Mouse (Mus musculus): ENCODE results near the gene Itgb3bp. TPM values are rescaled to one million over a fixed set of nuclear protein-coding genes. Genes with fewer than 3 reads are reported as not detected.

Gene Itgb3bp
- polyA plus RNA-seq, 1 experiment from 2014 or later, result 36.0 TPM

DNA sequence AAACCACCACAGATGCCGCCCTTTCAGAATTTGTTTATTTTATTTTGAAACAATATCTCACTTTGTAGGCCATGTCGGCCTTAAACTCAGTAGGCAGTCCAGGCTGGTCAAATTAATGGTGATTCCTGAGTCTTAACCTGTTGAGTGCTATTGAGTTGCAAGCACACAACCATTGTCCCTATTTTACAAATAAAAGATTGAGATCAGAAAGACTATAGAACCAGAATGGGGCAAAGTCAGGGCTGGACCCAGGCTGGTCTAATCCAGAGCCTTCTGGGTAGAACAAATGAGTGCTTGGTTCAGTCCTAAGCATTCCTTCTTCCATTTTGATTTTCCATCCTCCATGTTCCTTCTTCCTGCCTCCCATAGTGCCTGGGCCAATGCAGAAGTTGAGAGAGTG is 16.9 kb upstream of the Itgb3bp start:
- no peaks in the 10 kb centered on the region for H3K9me3 ChIP-seq (ENCODE audit: control insufficient read depth, low read length)
- no peak overlapping the region for H3K27ac ChIP-seq (replicated peaks in 1 of 2; ENCODE audit: control insufficient read depth in 1 of 2, insufficient read depth in 1 of 2, low read depth in 2 of 2, low read length in 2 of 2)
- 92% methylated on average over 2 of the region's 2 CpGs for WGBS
- no peak overlapping the region for H3K4me2 ChIP-seq (ENCODE audit: low read length)
- peaks cover 1% of the 10 kb centered on the region; the same call in 1 of the 2 replicates for H3K36me3 ChIP-seq (ENCODE audit: control insufficient read depth, insufficient read depth, low read length)
- no peak overlapping the region for H3K4me3 ChIP-seq (ENCODE audit: control insufficient read depth in 1 of 2, insufficient read depth in 1 of 2, low read depth in 1 of 2, low read length in 2 of 2)
- no peaks in the 10 kb centered on the region for H3K27me3 ChIP-seq (ENCODE audit: control insufficient read depth, insufficient read depth, low read length)
- H3K4me1 ChIP-seq (ENCODE audit: control insufficient read depth in 2 of 2, insufficient read depth in 2 of 2, low read length in 2 of 2), result peaks cover 5 to 10% of the 10 kb centered on the region in 2 experiments; a peak in 3 of 4 replicates
- no peak overlapping the region for H3K9ac ChIP-seq (ENCODE audit: low read length)
- ATAC-seq (ENCODE audit: insufficient number of reproducible peaks, insufficient read depth, low FRiP score, low read depth), result no peak

DNA sequence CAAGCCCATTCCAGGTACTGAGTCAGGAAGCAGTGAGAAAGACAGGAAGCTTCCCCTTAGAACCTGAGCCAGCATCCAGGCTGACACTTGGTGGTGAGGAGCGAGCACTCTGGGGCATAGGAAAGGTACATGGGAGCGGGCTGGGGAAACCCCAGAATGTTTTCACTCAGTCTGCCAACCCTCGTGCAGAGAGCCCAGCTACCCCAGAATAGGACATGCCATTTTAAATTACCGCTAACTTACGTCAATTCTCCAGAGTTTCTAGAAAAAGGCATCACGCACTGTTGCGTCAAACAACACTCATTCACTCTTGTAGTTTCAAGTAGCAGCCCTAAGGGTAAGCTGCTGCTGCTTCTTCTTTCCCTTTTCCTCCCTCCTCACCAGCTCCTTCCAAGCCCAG is 15.4 kb upstream of the Itgb3bp start:
- 85% methylated on average over 7 of the region's 7 CpGs for WGBS
- Histone ChIP-seq H3K9ac (ENCODE audit: low read length) (no peak overlapping the region), H3K36me3 (ENCODE audit: control insufficient read depth, insufficient read depth, low read length) (no peaks in the 10 kb centered on the region; the same call in 1 of the 2 replicates), H3K4me2 (ENCODE audit: low read length) (no peak overlapping the region), H3K27ac (replicated peaks in 1 of 2; ENCODE audit: control insufficient read depth in 1 of 2, insufficient read depth in 1 of 2, low read depth in 2 of 2, low read length in 2 of 2) (no peak overlapping the region), H3K9me3 (ENCODE audit: control insufficient read depth, low read length) (no peaks in the 10 kb centered on the region), H3K4me1 (ENCODE audit: control insufficient read depth in 2 of 2, insufficient read depth in 2 of 2, low read length in 2 of 2) (peaks cover 7 to 21% of the 10 kb centered on the region in 2 experiments), H3K27me3 (ENCODE audit: control insufficient read depth, insufficient read depth, low read length) (no peaks in the 10 kb centered on the region), H3K4me3 (ENCODE audit: control insufficient read depth in 1 of 2, insufficient read depth in 1 of 2, low read depth in 1 of 2, low read length in 2 of 2) (no peak overlapping the region)
- no peak for ATAC-seq (ENCODE audit: insufficient number of reproducible peaks, insufficient read depth, low FRiP score, low read depth)

DNA sequence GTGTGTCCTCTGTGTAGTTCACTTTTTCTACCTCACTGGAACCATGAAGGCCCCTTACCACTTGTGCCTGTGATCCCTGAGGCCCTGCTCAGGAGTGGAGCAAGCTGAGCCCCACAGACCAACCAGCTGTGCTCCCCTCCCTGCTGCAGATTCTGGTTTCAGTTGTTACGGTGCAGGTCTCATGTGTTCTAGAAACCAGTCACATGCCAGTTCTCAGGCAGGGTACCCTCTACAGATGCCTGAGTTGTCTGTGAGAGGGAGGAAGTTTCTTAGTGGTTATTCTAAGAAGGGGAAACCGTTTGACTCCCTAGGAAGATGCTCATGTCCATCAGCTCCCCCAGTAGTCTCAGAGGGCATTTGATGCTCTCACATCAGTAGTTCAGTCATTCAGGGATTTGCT is 15.0 kb upstream of the Itgb3bp start:
- H3K9me3 ChIP-seq (ENCODE audit: control insufficient read depth, low read length), result no peaks in the 10 kb centered on the region
- no peak overlapping the region for H3K4me2 ChIP-seq (ENCODE audit: low read length)
- no peak overlapping the region for H3K4me3 ChIP-seq (ENCODE audit: control insufficient read depth in 1 of 2, insufficient read depth in 1 of 2, low read depth in 1 of 2, low read length in 2 of 2)
- no peaks in the 10 kb centered on the region; the same call in 1 of the 2 replicates for H3K36me3 ChIP-seq (ENCODE audit: control insufficient read depth, insufficient read depth, low read length)
- H3K9ac ChIP-seq (ENCODE audit: low read length), result no peak overlapping the region
- no peaks in the 10 kb centered on the region for H3K27me3 ChIP-seq (ENCODE audit: control insufficient read depth, insufficient read depth, low read length)
- WGBS, result 79% methylated on average over 2 of the region's 2 CpGs
- no peak for ATAC-seq (ENCODE audit: insufficient number of reproducible peaks, insufficient read depth, low FRiP score, low read depth)
- H3K27ac ChIP-seq (replicated peaks in 1 of 2; ENCODE audit: control insufficient read depth in 1 of 2, insufficient read depth in 1 of 2, low read depth in 2 of 2, low read length in 2 of 2), result no peak overlapping the region
- H3K4me1 ChIP-seq (ENCODE audit: control insufficient read depth in 2 of 2, insufficient read depth in 2 of 2, low read length in 2 of 2), result peaks cover 8 to 25% of the 10 kb centered on the region in 2 experiments

DNA sequence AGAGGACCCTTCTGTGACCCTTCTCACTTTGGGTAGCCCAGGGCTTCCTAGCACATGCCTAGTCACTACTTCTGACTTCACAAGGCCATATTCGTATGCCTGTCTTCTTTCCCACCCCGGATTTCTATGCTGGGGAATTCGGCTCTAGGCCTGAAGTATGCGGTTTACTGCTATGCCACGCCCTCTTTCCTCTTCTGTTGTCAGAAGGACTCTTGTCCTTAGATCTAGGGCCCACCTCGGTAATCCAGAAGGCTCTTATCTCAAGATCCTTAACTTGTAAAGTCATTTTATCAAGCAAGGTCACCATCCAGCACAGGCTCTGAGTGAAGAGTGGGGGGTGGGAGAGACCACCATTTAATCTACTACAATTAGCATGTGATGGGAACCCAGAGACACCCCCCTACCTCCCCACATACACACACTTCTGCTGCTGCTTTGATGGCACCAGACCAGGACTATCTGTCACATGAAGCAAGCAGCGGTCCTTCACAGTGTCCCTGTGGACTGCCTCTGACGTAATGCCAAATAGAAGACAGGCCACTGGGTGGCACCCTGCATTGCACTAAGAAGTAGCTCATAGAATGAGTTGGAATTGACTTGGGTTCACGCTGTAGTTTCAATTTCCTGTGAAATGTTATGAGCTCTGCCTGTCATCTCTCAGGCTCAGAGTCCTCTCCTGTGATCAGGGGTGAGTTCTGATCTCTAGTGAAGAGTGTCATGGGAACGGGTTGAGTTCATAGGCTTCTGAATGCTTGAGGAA is 12.2 kb upstream of the Itgb3bp start:
- no peak for ATAC-seq (ENCODE audit: insufficient number of reproducible peaks, insufficient read depth, low FRiP score, low read depth)
- Histone ChIP-seq H3K27me3 (ENCODE audit: control insufficient read depth, insufficient read depth, low read length) (no peaks in the 10 kb centered on the region), H3K4me3 (ENCODE audit: control insufficient read depth in 1 of 2, insufficient read depth in 1 of 2, low read depth in 1 of 2, low read length in 2 of 2) (no peak overlapping the region), H3K4me2 (ENCODE audit: low read length) (no peak overlapping the region), H3K9me3 (ENCODE audit: control insufficient read depth, low read length) (no peaks in the 10 kb centered on the region), H3K36me3 (ENCODE audit: control insufficient read depth, insufficient read depth, low read length) (peaks cover 6% of the 10 kb centered on the region), H3K4me1 (ENCODE audit: control insufficient read depth in 2 of 2, insufficient read depth in 2 of 2, low read length in 2 of 2) (peaks cover 14 to 29% of the 10 kb centered on the region in 2 experiments), H3K27ac (replicated peaks in 1 of 2; ENCODE audit: control insufficient read depth in 1 of 2, insufficient read depth in 1 of 2, low read depth in 2 of 2, low read length in 2 of 2) (no peak overlapping the region; a peak in 1 of 4 replicates), H3K9ac (ENCODE audit: low read length) (no peak overlapping the region)
- 47% methylated on average over 10 of the region's 10 CpGs for WGBS

DNA sequence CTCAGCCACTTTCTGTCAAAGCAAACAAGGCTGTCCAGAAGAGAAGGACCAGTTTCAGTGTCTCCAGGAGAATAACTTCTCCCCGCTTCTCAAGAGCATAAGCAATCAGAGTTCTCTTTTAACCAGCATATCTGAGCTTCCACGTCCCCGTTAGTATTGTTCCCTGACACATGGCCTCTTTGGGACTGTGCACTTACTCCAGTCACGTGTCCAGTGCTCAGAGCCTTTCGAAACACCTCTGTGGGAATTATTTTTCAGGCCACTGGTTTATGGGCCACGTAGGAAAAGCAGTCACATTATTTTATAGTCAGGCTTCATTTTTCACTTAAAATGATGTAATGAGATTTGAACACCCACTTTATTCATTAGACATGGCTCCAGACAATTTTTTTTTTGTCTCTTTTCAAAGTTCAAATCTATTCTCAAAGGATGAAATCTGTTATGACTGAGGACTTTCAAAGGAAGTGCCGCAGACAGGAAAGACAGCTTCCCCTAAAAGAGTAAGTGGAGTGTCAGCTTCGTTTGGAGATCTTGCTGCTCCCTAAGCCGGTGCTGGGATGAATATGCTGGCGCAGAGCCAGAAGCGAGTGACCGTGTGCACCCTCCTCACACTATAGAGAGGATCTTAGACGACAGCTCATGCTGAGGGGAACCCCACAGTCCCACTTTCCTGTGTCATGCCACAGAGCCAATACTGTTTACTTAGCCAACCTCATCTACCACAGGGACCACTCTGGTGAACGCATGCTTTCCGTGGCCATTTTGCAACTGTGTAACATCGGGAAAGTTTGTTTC is 10.3 kb upstream of the Itgb3bp start:
- H3K36me3 ChIP-seq (ENCODE audit: control insufficient read depth, insufficient read depth, low read length), result peaks cover 23% of the 10 kb centered on the region
- ATAC-seq (ENCODE audit: insufficient number of reproducible peaks, insufficient read depth, low FRiP score, low read depth), result no peak
- WGBS, result 44% methylated on average over 16 of the region's 16 CpGs
- no peak overlapping the region for H3K4me2 ChIP-seq (ENCODE audit: low read length)
- H3K9me3 ChIP-seq (ENCODE audit: control insufficient read depth, low read length), result no peaks in the 10 kb centered on the region
- peaks cover 14 to 29% of the 10 kb centered on the region in 2 experiments for H3K4me1 ChIP-seq (ENCODE audit: control insufficient read depth in 2 of 2, insufficient read depth in 2 of 2, low read length in 2 of 2)
- H3K4me3 ChIP-seq (ENCODE audit: control insufficient read depth in 1 of 2, insufficient read depth in 1 of 2, low read depth in 1 of 2, low read length in 2 of 2), result no peak overlapping the region
- H3K9ac ChIP-seq (ENCODE audit: low read length), result no peak overlapping the region
- H3K27ac ChIP-seq (replicated peaks in 1 of 2; ENCODE audit: control insufficient read depth in 1 of 2, insufficient read depth in 1 of 2, low read depth in 2 of 2, low read length in 2 of 2), result peak overlapping the region; percentile 19 to 27; a peak in 3 of 4 replicates
- H3K27me3 ChIP-seq (ENCODE audit: control insufficient read depth, insufficient read depth, low read length), result no peaks in the 10 kb centered on the region

DNA sequence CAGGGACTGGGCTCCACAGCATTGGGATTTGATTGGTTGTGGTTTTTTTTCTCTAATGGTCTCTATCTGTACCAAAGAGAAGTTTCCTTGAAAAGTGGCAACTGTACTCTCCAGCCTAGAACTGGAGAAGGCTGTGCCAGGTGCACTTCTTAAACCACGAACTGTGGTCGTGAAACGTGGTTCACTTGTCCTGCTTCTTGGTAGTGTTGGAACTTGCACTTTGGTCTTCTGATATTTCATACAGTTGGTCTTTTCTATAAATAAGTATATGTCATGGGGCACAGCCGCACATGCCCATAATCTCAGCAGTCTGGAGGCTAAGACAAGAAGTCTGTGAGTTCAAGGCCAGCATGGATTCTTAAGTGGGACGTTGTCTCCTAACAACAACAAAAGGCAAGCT is 6.7 kb upstream of the Itgb3bp start:
- no peak overlapping the region for H3K9ac ChIP-seq (ENCODE audit: low read length)
- H3K36me3 ChIP-seq (ENCODE audit: control insufficient read depth, insufficient read depth, low read length), result peaks cover 39% of the 10 kb centered on the region
- no peak overlapping the region for H3K27ac ChIP-seq (replicated peaks in 1 of 2; ENCODE audit: control insufficient read depth in 1 of 2, insufficient read depth in 1 of 2, low read depth in 2 of 2, low read length in 2 of 2)
- H3K4me2 ChIP-seq (ENCODE audit: low read length), result no peak overlapping the region
- peaks cover 12 to 27% of the 10 kb centered on the region in 2 experiments for H3K4me1 ChIP-seq (ENCODE audit: control insufficient read depth in 2 of 2, insufficient read depth in 2 of 2, low read length in 2 of 2)
- H3K4me3 ChIP-seq (ENCODE audit: control insufficient read depth in 1 of 2, insufficient read depth in 1 of 2, low read depth in 1 of 2, low read length in 2 of 2), result no peak overlapping the region
- WGBS, result 87% methylated on average over 5 of the region's 5 CpGs
- no peak for ATAC-seq (ENCODE audit: insufficient number of reproducible peaks, insufficient read depth, low FRiP score, low read depth)
- no peaks in the 10 kb centered on the region for H3K9me3 ChIP-seq (ENCODE audit: control insufficient read depth, low read length)
- no peaks in the 10 kb centered on the region for H3K27me3 ChIP-seq (ENCODE audit: control insufficient read depth, insufficient read depth, low read length)

DNA sequence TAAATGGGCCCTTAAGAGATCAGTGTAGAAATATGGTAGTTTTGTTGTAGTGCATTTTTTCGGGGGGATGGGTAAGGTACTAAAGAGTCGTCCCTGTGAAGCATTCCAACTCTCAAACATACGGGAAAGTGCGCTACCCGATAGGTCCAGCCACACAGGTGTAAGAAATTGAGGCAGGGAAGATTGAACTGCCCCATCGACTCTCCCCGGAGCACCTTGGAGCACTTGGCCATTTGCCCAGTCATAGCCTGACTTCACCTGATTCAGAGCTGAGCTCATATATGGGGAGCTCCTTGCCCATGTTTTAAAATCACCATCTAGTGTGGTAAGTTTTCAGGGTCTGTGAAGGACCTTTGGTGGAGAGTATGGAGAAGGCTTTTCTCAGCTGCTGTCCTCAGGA is 5.2 kb upstream of the Itgb3bp start:
- Histone ChIP-seq H3K9me3 (ENCODE audit: control insufficient read depth, low read length) (no peaks in the 10 kb centered on the region), H3K4me2 (ENCODE audit: low read length) (no peak overlapping the region), H3K27me3 (ENCODE audit: control insufficient read depth, insufficient read depth, low read length) (no peaks in the 10 kb centered on the region), H3K9ac (ENCODE audit: low read length) (no peak overlapping the region), H3K4me1 (ENCODE audit: control insufficient read depth in 2 of 2, insufficient read depth in 2 of 2, low read length in 2 of 2) (peaks cover 14 to 22% of the 10 kb centered on the region in 2 experiments), H3K4me3 (ENCODE audit: control insufficient read depth in 1 of 2, insufficient read depth in 1 of 2, low read depth in 1 of 2, low read length in 2 of 2) (no peak overlapping the region), H3K27ac (replicated peaks in 1 of 2; ENCODE audit: control insufficient read depth in 1 of 2, insufficient read depth in 1 of 2, low read depth in 2 of 2, low read length in 2 of 2) (no peak overlapping the region), H3K36me3 (ENCODE audit: control insufficient read depth, insufficient read depth, low read length) (peaks cover 39% of the 10 kb centered on the region)
- no peak for ATAC-seq (ENCODE audit: insufficient number of reproducible peaks, insufficient read depth, low FRiP score, low read depth)
- WGBS, result 87% methylated on average over 7 of the region's 7 CpGs

Measured in heart, embryonic 14.5 days (tissue).